Mouse (Mus musculus) subcutaneous adipose tissue, adult 2 months (tissue): ENCODE measurements around the gene Tmcc3. TPM values are rescaled to one million over a fixed set of nuclear protein-coding genes. Genes with fewer than 3 reads are reported as not detected.

ENCODE experiments used
- polyA plus RNA-seq: library from polyadenylated mRNA; depleted of rRNA; stranded (reverse); fragments of >200 nt; gene quantifications from 2 replicates; pipeline ENCODE4 v1.2.3, GENCODE M21; 2012; ENCODE audit warnings: low replicate concordance; rRNA removed

Tmcc3 gene
- 29.4 and 59.8 TPM in 2 replicates for polyA plus RNA-seq

DNA sequence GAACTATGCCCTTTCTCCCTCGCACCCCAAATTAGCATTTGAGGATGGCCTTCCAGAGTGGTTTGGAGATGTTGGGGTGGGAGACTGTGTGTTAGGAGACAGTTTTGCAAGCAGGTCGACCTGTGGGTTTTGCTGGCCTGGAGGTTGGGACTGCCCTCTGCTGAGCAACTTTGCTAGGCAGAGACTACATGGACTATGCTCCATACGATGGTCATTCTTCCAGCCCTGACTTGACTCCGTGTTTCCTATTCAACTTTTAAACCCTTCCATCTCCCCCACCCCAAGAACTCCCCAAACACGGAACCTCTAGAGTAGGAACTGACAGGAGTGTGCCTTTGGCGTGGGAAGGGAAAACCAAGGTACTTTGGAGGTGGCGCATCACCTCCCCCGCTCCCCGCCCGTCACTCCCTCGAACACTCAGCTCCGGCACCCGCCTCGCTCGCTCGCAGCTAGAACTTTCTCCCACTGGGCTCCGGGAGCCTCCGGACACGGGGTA, at the start of gene Tmcc3:
TSS of gene Tmcc3 (plus strand) at position 439 of the 496 bp plus-strand sequence.

GRCm38 (mm10) chr10:94298471-94298870, 13.3 kb upstream of the Tmcc3 start, which contains the start of gene Gm4792:
Gene Gm4792 (minus strand): TSS chr10:94298703.

Other genes with a start within 250 kb of the Tmcc3 start
- gene Nr2c1, start 163.9 kb upstream of the Tmcc3 start, polyA plus RNA-seq: 5.5 and 8.4 TPM in 2 replicates
- 94.6 and 126 TPM in 2 replicates for gene Ndufa12, start 113.2 kb upstream of the Tmcc3 start, polyA plus RNA-seq
- gene Gm4792, start 13.2 kb upstream of the Tmcc3 start, polyA plus RNA-seq: not detected in 2 replicates